Mouse (Mus musculus): ENCODE data around the gene Gm11172. TPM values are rescaled to one million over a fixed set of nuclear protein-coding genes. Genes with fewer than 3 reads are reported as not detected.

The Gm11172 gene
- total RNA-seq, 4 experiments from 2014 or later = not detected

Other genes with a start within 250 kb of the Gm11172 start
- gene Socs1, start 27.4 kb upstream of the Gm11172 start, total RNA-seq (2022) = 10 to 100 TPM in 1 of 4 experiments, 1 to 10 TPM in 3; 2.9 to 14.3 (median 4.2) TPM
- gene Tnp2, start 24.3 kb upstream of the Gm11172 start, total RNA-seq (2022) = not detected
- not detected for gene Prm3, start 22.0 kb upstream of the Gm11172 start, total RNA-seq (2022)
- not detected for gene Prm2, start 16.8 kb upstream of the Gm11172 start, total RNA-seq (2022)
- not detected for gene Prm1, start 7.1 kb upstream of the Gm11172 start, total RNA-seq (2022)
- gene Rmi2, start 22.1 kb downstream of the Gm11172 start, total RNA-seq (2022) = under 1 TPM; 0.43 to 0.74 (median 0.48) TPM
- gene Snn, start 248.0 kb downstream of the Gm11172 start, total RNA-seq (2022) = 10 to 100 TPM; 12.0 to 21.4 (median 14.6) TPM

Data from adrenal gland, adult 8-10 months (tissue).